Mouse (Mus musculus) erythroblast, embryonic 14.5 days (primary cell): ENCODE results near the gene Gimap8.

Experiments used
- GATA1 ChIP-seq: IDR thresholded peaks from 2 replicates; pipeline ENCODE4 v1.6.1; 2012; ENCODE audit warnings: low read length, inconsistent platforms, mixed read lengths
- TAL1 ChIP-seq: IDR thresholded peaks from 3 replicates; pipeline ENCODE4 v1.6.1; 2012; ENCODE audit warnings: low read length, inconsistent platforms, mixed read lengths

DNA sequence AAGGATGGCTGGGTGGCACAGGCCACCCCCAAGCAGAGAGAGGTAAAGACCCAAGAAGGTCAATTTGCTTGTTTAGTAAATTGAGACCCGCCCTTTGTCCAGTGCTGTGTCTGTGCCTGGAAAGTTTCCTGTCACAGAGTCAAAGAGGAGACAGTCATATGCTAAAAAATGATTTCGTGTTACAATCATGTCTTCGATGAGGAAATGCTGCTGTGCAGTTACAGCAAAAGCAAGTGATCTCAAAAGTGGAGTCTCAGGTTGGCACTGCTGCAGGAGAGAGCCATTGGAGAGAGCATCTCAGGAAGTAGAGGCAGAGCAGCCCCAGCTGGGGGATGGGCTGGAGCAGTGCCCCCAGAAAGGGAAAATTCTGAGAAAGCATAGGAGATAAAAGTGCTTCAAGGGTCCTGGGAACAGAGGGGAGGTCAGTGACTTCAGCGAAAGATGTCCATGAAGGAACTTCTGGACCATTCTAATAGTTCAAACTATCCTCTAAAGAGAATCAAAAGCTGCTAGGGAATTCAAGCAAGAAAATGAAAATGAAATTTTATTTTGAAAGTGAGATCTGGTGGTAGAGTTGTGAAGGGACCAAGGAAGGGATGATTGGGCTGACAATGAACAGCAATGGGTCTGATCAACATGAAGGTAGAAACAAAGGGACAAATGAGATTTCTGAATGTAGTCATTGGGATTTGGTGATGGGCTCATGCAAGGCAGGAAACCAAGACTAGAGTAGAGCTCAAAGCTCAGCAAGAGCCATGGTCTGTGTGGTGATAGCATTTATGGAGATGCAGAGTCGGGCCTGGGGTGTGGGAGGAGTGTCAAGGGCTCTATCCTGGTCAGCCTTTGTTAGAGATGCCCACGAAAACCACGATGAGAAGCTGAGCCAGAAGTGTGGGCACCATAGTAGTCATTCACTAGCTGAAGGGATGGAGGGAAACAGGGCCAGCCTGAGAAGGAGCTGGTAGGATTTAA lies 38.9 kb downstream of the Gimap8 start:
- TF ChIP-seq GATA1 (no peak), TAL1 (no peak)
